Mouse (Mus musculus) cortical plate, adult 2 months (tissue): ENCODE results near the gene Tnni2. TPM values are rescaled to one million over a fixed set of nuclear protein-coding genes. Genes with fewer than 3 reads are reported as not detected.

Experiments used
- H3K27ac ChIP-seq: fragments of 200-500 bp; 2 replicates; pipeline ENCODE4 v1.5.1; 2012; ENCODE audit warnings: low read length, control low read depth, inconsistent platforms; ENCODE audit not compliant: insufficient read depth
- H3K4me1 ChIP-seq: fragments of 200-500 bp; 2 replicates; pipeline ENCODE4 v1.6.1; 2011; ENCODE audit warnings: low read length; ENCODE audit not compliant: control insufficient read depth, insufficient read depth
- H3K4me3 ChIP-seq: fragments of 200-500 bp; 2 replicates; pipeline ENCODE4 v1.5.1; 2011; ENCODE audit warnings: mild to moderate bottlenecking, low read length, control low read depth; ENCODE audit not compliant: insufficient read depth
- CTCF ChIP-seq: fragments of 200-500 bp; IDR thresholded peaks from 2 replicates; pipeline ENCODE4 v1.5.1; 2011; ENCODE audit warnings: mild to moderate bottlenecking, control low read depth, low read length; ENCODE audit not compliant: insufficient read depth; ENCODE audit errors: extremely low read depth
- POLR2A ChIP-seq: fragments of 200-500 bp; IDR thresholded peaks from 2 replicates; pipeline ENCODE4 v1.6.1; 2011; ENCODE audit warnings: mild to moderate bottlenecking, low read length, control low read depth; ENCODE audit not compliant: insufficient read depth; ENCODE audit errors: extremely low read depth
- polyA plus RNA-seq: library from polyadenylated mRNA; depleted of rRNA; stranded (reverse); fragments of >200 nt; gene quantifications from 2 replicates; pipeline ENCODE4 v1.2.3, GENCODE M21; 2012

The Tnni2 gene
- polyA plus RNA-seq, 1 experiment, result 0.86 TPM

DNA sequence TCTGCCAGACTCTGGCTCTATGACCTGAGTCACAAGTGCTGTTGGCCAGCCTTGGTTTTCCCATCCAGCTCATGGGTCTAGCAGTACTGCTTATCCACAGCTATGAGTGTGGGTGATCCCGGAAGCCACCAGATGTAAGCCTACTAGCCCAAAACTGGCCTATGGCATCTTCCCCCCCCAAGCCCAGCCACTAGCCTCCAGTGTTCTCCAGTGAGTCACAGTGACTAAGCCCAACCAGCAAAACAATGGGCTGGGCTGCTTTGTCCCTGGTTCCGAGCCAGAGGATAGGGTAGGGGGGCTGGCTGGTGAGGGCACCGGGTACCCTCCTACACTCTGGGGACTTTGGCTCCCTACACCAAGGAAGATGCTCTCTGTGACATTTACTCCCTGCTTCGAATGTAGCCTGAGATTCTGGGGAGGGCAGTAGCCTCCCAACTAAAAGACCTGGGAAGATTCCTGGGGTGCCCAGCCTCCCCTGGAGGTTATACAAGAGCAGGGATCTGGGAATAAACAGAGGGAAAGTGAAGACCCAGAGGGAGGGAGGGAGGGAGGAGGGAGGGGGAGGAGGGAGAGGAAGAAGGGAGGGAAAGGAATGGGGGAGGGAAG lies 29.3 kb downstream of the Tnni2 start:
- TF ChIP-seq POLR2A (no peak), CTCF (no peak)
- no peak overlapping the region for H3K4me3 ChIP-seq
- no peak overlapping the region for H3K27ac ChIP-seq
- H3K4me1 ChIP-seq, result peaks cover 6% of the 10 kb centered on the region; the same call in 1 of the 2 replicates

DNA sequence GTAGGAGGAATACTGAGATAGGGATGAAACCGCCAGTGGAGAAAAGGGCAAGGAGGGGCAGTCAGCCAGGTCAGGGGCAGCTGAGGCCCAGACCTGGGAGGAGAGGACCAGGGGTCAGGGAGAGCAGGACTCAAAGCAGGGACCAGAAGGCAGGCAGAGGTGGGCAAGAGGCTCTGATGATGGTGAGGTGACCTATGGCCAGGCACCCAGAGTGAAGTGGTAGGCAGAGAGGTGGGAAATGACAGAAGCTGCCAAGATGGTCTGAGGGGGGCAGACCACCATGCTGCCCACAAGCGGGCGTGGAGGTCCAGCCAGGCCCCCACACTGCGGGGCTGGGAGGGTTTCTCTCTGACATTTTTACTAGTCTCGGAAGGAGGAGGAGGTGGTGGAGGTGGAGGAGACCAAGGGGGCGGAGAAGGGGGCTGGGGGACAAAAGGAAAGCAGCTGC lies 29.8 kb downstream of the Tnni2 start:
- TF ChIP-seq CTCF (no peak), POLR2A (no peak)
- no peak overlapping the region for H3K4me3 ChIP-seq
- H3K4me1 ChIP-seq, result peaks cover 6% of the 10 kb centered on the region; the same call in 1 of the 2 replicates
- H3K27ac ChIP-seq, result no peak overlapping the region

- Histone ChIP-seq H3K27ac (no peak overlapping the region), H3K4me3 (no peak overlapping the region), H3K4me1 (peaks cover 6% of the 10 kb centered on the region; the same call in 1 of the 2 replicates)
- no peak for TF ChIP-seq POLR2A
- TF ChIP-seq CTCF, result no peak
Observed at GRCm38 (mm10) chr7:142471884-142472570, 30.4 kb downstream of the Tnni2 start.

GRCm38 (mm10) chr7:142472936-142473335 lies 31.3 kb downstream of the Tnni2 start:
- no peak overlapping the region for H3K4me3 ChIP-seq
- H3K27ac ChIP-seq, result no peak overlapping the region
- H3K4me1 ChIP-seq, result peaks cover 6% of the 10 kb centered on the region; the same call in 1 of the 2 replicates
- TF ChIP-seq CTCF (no peak), POLR2A (no peak)

DNA sequence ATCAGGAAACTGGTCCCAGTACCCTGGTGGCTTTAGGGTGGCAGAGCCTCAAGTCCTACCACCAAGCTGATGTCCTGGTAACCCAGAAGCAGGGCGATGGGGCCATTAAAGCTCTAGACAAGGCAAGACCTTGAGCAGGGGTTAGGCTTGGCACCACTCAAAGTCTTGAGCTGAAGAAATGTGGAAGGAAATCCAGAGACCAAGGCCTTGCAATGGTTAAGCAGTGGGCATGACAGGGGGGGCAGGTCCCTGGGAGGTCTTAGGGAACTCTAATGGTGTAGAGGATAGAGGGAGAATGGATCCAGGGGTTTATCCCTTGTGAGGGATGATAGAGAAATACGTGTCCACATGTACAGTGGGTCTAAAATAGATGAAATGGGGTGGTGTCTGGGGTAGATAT lies 31.9 kb downstream of the Tnni2 start:
- H3K4me3 ChIP-seq, result no peak overlapping the region
- H3K27ac ChIP-seq, result no peak overlapping the region
- peaks cover 6% of the 10 kb centered on the region; the same call in 1 of the 2 replicates for H3K4me1 ChIP-seq
- TF ChIP-seq POLR2A, result no peak
- TF ChIP-seq CTCF, result no peak

DNA sequence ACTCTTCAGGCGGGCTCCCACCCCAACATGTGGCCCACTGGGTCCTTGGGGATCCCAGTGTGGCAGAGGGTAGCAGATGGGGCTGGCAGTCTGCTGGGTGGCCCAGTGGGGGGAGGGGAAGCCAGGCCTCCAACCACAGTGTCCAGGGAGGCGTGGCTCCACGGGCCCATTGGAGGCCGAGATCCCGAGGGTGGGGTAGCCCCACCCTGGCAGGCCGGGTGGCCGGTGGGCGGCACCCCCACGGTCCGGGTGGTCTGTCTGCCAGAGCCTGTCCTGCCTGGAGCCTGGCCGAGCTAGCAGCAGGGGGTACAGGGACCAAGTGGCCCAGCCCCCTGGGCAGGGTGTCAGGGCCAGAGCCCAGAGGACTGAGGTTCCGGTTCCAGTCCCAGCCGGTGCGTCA lies 33.2 kb downstream of the Tnni2 start:
- Histone ChIP-seq H3K4me3 (no peak overlapping the region), H3K27ac (no peak overlapping the region), H3K4me1 (peaks cover 6% of the 10 kb centered on the region; the same call in 1 of the 2 replicates)
- TF ChIP-seq CTCF (no peak), POLR2A (no peak)

- H3K27ac ChIP-seq, result no peak overlapping the region
- H3K4me1 ChIP-seq, result peaks cover 3% of the 10 kb centered on the region; the same call in 1 of the 2 replicates
- TF ChIP-seq CTCF, result no peak
- TF ChIP-seq POLR2A, result no peak
- H3K4me3 ChIP-seq, result no peak overlapping the region
Observed at GRCm38 (mm10) chr7:142475641-142476040, 34.0 kb downstream of the Tnni2 start.

GRCm38 (mm10) chr7:142476271-142476670 lies 34.7 kb downstream of the Tnni2 start:
- no peaks in the 10 kb centered on the region for H3K4me1 ChIP-seq
- no peak overlapping the region for H3K27ac ChIP-seq
- TF ChIP-seq CTCF (no peak), POLR2A (no peak)
- H3K4me3 ChIP-seq, result no peak overlapping the region

GRCm38 (mm10) chr7:142476795-142477452 lies 35.3 kb downstream of the Tnni2 start:
- Histone ChIP-seq H3K4me3 (no peak overlapping the region), H3K4me1 (no peaks in the 10 kb centered on the region), H3K27ac (no peak overlapping the region)
- TF ChIP-seq POLR2A (no peak), CTCF (no peak)
